Mouse (Mus musculus): ENCODE measurements around the gene Sema3f.
A peak's percentile ranks its signal among the peaks of the same experiment; 100 is the strongest.

Gene Sema3f

DNA sequence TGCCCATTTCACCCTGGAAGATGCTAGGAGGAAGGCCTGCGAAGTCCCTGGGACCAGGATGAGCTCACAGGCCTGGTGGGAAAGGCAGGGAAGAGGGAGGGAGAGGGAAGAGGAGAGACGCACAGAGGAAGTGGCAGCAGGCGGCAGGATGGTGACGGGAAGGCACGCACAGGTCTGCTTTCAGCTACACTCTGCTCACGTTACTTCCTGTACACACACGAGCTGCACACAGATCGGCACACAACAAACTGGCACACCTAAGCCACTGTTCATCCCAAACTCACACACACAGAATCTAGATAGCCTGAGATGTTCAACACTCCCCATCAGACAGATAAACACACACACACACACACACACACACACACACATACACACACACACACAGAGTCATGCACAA, 19.9 kb downstream of the Sema3f start:
- DNase-seq (ENCODE audit: low spot score in 2 of 2) = no peak

DNA sequence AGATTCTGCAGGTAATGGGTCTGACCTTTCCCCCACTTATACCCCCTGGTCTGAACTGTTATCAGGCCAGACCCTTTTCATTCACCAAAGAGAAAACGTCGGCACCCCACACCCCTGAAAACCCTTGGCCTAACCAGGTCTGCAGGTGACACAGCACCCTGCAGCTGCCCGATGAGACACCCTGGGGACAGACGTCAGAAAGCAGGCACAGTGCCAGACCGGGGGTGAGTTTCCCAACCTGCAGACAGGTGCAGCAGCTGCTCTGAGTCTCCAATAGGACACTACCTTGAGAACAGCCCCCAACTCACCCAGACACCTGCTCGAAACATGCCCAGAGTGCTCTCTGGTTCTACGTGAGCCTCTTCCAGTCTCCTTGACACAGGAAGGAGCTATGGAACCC, 21.3 kb downstream of the Sema3f start:
- no peak for DNase-seq (ENCODE audit: low spot score in 2 of 2)

DNA sequence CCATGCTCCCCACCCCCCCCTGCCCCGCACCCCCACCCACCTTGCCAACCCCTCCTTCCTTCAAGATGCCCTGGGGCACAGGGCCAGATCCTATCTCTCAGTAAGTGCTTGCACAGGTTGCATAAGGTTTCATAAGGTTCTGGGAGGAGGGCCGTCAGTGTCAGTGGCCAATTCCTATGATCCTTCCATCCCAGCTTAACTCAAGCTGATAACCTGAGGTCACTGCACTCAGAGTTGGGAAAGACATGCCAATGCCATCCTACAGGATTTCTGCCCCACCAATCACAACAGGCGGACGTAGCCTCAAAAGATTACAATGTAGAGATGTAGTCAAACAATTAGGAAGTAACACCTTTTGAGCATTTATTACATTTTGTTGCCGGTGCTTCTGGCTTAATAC, 21.9 kb downstream of the Sema3f start:
- DNase-seq (ENCODE audit: low spot score in 2 of 2) = no peak

DNA sequence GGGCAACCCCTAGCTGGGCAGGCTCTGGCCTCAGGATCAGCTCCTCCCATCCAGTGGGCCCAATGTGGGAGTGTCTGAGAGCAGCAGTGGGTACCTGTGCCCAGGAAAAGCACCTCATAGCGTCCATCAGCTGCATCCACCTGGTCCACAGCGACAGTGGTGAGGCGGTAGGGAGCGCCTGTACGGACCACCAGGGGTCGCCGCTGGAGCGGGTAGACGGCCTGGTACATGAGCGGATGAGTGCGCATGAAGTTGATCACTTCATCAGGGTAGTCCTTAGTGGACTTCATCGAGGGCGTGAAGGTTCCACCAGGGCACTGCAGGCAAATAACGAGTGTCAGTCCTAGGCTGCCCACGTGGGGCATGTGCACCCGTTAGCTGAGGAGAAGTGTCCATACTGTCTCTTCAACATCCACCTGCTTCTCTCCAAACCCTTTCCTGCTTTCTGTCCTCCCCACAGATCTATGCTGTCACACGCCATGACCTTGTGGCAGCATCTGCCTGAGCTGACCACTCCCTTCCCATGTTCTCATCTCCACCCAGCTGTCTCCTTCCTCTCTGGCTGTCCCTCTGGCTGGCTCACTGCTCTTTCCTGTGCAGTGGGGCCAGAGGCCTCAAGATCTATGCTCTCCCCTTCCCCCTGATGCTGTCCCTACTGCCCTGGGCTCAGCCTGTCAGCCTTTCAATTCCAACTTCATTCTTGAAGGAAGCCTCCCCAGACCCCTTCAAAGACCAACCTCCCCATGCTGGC, 24.9 kb downstream of the Sema3f start:
- DNase-seq (ENCODE audit: low spot score in 2 of 2) = no peak

DNA sequence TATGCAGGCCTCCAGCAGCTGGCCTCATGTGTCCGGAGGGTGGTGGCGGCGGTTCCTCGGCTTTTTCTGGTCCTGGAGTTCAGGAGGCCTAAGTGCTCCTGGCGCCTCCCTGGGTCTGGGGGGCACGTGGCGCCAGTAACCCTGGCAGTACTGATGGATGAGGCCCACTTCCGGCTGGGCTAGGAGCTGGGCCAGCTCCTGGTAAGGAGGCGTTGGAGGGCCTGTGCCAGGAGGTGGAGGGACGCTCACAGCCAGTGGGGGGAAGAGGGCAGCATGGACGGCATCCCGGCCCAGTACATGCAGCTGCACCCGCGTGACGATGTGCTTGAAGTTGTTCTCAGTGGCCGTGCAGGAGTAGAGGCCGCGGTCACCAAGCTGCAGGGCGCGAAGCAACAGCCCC, 27.9 kb downstream of the Sema3f start:
- DNase-seq (ENCODE audit: low spot score in 2 of 2) = no peak

DNA sequence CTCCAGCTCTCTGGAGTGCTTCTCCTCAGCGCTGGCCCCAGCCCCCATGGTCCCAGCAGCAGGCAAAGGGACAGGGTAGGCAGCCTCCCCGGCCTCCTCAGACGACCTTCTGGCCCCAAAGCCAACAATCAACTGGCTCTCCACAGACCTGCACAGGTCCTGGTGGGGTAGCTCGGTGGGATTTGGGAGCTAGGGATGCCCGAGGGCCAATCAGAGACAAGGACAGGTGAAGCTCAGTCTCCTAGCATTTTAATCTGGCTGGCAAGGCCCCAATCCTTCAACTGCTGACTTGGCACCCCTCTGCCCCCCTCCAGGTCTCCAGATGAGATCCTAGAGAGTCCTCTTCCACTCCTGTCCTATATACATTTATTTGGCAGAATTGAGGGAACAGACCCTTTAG, 30.8 kb downstream of the Sema3f start, which contains the start of gene Gnat1:
TSS of gene Gnat1 (minus strand) at position 212 of the 400 bp plus-strand sequence.
- no peak for DNase-seq (ENCODE audit: low spot score in 2 of 2)

DNA sequence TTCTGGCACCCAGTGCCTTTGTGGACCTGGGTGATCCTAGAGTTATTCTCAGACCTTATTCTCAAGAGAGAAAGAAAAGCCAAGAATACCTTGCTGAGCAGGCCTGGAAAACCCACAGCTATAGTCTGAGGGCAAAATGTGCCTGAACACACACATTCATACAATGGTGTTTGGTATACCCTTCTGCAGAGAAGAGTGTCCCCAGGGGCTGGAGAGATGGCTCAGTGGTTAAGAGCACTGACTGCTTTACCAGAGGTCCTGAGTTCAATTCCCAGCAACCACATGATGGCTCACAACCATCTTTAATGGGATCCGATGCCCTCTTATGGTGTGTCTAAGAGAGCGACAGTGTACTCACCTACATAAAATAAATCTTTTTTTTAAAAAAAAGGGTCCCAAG, 31.4 kb downstream of the Sema3f start:
- no peak for DNase-seq (ENCODE audit: low spot score in 2 of 2)

DNA sequence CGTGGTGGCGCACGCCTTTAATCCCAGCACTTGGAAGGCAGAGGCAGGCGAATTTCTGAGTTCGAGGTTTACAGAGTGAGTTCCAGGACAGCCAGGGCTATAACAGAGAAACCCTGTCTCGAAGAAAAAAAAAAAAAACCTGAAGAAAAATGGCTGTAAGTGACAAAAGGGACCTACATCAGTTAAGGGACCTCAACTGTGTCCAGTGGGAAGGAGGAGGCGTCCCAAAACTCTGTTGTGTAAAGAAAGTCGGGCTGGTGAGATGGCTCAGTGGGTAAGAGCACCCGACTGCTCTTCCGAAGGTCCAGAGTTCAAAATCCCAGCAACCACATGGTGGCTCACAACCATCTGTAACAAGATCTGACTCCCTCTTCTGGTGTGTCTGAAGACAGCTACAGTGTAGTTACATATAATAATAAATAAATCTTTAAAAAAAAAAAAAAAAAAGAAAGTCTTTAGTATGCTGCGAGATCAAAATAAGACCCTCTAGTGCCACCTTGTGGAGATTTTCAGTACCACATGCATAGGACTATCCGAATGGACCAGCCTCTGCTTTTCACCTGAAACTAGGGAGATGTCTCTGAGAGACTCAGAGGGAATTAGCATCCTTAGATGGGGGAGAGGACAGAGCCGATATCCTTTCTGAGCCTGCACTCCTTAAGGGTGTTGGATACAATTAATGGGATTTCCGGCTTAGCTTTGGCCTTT, 32.3 kb downstream of the Sema3f start:
- peak; percentile 74 to 90 for DNase-seq (ENCODE audit: low spot score in 2 of 2)

DNA sequence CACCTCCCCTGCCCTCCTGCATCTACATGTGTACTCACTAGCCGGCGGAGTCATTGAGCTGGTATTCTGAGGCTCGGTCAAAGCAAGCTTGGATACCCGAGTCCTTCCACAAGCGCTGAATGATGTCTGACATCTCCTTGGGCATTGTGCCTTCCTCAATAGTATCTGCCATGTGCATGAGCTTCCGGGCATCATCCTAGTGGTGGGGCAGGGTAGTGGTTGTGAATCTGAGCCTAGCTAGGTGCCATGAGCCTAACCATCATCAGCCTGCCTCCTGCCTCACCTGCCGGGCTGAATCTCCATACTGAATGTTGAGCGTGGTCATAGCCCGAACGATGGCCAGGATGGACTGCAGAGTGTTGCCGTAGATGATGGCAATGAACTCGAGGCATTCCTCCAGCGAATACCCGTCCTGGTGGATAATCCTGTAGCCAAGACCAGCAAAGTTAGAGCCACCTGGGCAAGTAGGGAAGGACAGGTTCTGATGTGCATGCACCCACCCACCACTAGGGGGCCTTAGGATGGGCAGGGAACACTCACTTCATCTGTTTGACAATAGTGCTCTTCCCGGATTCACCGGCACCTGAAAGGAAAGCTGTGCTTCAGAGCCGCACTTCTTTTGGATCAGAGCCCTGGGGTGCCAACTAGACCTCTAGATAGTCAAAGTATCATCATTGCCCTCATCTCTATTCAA, 33.0 kb downstream of the Sema3f start:
- DNase-seq (ENCODE audit: low spot score in 2 of 2) = no peak

DNA sequence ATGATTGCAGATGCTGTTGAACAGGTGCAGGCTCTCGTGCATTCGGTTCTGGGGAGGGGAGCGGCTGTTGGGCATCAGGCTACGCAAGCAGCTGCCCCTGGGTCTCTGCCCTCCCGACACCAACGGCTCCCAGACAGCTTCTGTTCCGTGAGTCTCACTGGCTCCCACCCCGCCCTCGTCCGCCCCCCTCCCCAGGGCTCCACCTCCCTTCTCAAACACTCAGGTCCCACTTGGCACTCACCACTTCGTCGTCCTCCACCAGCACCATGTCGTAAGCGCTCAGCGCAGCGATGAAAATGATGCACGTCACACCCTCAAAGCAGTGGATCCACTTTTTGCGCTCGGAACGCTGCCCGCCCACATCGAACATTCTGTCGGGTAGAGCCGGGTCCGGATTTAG, 34.0 kb downstream of the Sema3f start:
- no peak for DNase-seq (ENCODE audit: low spot score in 2 of 2)

DNA sequence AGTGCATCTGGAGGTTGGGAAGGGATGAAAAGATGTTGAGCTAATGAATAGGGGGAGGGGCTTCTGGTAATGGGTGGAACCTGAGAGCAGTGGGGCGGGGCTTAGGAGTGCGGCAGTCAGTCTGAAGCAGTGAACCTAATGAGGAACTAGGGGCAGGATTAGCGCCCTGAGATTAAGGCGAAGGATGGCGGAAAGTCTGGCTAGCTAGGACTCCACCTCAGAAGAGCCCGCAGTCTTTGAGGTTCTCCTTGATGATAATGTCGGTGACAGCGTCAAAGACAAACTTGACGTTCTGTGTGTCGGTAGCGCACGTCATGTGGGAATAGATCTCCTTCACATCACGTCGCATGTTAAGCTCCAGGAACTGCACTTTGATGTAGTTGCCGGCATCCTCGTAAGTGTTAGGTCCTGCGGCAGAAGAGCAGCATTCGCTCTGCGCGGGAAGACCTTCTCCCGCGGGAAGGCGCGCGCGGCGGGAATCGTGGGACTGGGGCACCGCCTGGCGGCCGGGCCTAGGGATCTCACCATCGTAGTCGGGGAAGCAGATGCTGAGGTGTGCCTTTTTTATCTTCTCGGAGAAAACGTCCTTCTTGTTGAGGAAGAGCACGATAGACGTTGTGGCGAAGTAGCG, 34.5 kb downstream of the Sema3f start:
- peak; percentile 67 to 74 for DNase-seq (ENCODE audit: low spot score in 2 of 2)

DNA sequence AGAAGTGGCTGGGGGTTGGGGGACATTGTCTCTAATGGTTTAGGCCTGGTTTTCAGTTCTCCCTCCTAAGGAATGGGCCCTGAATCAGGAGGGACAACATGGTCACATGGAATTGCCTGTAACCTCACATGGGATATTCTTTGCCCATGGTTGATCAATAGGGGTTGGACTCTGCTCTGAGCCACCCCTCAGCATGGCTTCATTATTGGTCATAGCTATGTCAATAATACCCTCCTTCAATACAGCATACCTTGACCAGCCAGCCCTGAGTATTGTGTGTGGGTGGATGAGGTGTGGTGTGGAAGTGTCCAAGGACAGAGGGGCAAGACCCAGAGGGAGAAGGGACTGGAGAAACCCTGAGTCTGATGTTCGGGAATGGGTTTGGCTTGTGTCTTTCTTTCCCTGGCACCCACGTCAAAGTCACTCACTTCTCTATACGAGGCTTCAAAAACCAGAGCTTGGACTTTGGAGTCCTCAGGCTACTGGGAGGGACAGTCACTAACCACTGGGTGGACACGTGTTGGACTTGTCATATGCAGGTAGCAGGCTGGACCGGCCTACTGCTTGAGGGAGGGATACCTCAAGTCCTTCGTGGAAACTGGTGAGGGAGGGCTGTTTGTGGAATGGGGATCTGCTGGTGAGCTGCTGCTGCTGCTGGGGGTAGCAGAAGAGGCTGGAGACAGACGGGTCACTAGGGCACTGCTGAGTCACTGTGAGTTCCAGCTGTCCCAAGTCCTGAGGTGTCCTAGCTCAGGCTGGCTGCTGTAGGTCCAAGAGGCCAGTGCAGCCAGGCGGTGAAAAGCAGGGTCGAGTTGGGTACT, 35.5 kb downstream of the Sema3f start:
- DNase-seq (ENCODE audit: low spot score in 2 of 2) = no peak

DNA sequence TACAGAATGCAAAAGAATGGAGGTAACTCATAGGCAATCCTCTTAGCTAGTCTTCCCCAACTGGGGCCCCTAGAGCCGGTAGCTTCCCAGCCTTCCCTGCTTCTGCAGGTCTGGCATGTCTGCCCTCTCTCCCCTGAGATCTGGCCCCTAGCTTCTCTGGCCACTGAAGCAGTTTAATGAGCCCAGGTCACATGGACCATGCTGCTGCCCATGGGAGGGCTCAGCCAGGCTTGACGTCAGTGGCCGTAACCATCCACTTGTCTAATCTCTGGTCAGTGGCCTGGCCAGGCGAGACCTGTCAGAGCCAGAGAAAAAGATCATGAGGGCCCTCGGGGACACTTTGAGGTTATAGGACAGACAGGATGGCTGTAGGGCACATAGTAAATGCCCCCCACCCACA, 40.0 kb downstream of the Sema3f start:
- no peak for DNase-seq (ENCODE audit: low spot score in 2 of 2)

DNA sequence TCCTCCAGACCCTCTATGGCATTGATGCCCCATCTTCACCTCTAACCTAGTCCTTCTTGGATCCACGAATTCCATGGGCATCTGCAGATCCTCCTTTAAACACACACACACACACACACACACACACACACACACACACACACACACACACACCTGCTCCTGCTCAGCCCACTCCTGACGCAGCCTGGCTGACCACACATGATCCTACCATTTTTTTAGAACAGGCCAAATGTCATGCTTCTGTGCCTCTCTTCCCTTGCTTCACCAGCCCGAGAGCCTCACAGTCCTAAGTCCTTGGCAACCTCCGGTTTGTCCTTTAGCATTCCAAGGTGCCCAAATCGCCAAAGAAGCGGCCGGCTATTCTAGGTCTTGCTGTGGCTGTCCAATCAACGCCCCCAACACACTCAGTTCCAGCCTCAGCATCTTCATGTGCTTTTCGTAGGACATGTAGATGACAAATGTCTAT, 40.8 kb downstream of the Sema3f start, which contains the start of gene Slc38a3:
TSS of gene Slc38a3 (minus strand) at position 51 of the 466 bp plus-strand sequence.
- no peak for DNase-seq (ENCODE audit: low spot score in 2 of 2)

DNA sequence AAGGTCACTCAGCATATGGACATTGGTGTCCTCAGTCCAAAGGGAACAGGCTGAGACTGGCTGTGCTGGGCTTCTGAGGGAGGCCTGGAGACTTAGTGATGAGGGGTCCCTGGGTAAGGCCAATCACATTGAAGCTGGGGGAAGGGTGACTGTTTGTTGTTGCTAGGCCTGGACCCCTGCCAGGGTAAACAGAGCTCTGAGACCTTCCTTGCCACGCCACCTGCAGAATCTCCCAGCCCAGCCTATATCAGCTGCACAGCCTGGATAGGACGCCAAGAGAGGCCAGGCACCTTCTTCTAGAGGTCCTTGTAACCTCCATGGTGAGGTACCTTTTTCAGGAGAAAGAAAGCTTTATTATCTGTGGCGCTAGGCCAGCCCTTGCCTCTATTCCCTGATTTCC, 41.4 kb downstream of the Sema3f start:
- no peak for DNase-seq (ENCODE audit: low spot score in 2 of 2)

DNA sequence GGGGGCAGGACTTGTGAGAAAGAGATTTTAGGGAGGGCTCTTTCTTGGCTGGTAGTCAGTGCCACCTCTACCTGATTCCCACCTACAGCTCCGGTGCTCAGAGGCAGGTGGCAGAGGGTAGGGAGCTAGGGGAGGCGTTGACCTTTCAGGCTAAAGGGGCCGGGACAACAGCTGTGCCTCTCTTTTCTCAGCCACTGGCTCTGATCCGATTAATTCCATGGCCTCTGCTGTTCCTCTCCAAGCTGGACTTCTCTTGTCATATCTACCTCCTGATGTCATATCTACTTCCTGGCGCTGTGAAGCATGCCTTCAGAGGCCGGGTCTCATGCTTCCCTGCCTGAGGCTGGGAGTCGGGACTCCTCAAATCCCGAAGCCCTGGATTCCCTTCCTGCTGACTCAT, 42.3 kb downstream of the Sema3f start:
- DNase-seq (ENCODE audit: low spot score in 2 of 2) = no peak

DNA sequence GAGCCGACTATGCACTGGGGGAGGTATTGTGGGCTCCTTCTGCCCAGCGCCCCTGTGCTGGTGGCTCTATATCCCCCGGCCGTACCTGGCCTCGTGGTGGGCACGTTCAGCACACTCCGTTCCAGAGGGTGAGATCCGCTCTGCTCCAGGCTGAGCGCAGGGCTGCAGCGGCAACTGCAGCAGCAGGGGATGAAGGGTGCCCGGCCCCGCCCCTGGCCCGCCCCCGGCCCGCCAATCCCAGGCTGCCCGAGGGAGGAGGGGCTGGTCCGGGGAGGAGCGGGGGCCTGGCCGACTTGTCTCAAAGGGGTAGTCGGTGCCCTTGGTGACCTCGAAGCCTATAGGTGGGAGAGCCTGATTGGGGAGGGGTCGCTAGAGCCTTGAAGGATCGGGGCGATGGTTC, 43.1 kb downstream of the Sema3f start:
- DNase-seq (ENCODE audit: low spot score in 2 of 2) = no peak

DNA sequence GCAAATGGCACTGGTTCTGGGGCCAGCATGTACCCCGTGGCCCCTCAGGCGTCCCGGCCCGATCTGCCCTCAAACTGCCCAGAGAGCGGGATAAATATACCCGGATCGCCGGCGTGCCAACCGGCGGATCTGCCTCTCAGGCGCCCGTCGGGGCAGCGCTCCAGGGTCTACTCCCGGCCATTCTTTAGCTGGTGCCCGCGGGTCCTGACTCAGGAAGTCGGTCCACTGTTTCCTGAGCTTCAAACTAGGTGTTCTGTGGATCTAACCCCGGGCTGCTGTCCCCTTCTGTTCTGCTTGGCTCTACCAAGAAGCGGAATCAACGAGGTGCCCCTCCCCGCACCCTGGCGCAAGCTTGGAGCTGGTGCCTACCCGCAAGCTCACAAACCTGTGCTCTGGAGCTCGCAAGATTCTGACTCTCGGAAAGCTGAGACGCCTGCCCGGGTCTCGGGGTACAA, 43.5 kb downstream of the Sema3f start:
- no peak for DNase-seq (ENCODE audit: low spot score in 2 of 2)

DNA sequence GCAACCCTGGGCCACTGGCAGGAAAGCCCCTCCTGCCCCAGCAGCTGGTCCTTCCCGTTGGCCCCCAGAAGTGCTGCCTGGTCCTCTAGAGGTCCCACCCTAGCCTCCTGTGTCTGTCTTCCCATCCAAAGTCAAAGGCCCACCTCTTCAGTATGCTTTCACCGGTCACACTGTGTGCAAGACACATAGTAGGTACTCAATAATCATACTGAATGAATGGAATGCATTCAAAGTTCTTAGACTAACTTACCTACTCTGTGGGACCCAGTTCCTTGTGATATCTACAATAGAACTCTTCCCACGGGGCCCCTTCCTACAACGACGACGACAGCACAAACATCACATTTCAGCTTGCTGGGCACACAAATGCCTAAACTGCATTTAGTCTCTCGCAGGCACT, 45.0 kb downstream of the Sema3f start:
- DNase-seq (ENCODE audit: low spot score in 2 of 2) = no peak

DNA sequence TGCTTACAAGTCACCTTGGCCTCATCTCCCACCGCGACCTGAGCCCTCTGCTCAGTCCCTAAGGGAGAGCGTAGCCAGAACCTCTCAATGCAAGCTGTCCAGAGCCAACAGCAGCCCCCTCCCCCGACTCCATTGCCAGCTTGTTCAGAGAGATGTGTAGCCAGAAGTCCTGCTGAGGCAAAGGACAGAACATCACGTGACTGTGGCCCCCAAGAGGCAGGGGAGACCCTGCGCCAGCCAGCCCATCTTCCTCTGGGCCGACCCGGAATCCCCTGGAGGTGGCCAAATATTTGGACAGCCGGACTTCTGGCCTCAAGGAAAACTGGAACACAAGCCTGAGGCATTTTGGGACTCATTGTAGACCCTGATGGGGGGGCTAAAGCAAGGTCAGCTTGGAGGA, 46.8 kb downstream of the Sema3f start:
- DNase-seq (ENCODE audit: low spot score in 2 of 2) = no peak

DNA sequence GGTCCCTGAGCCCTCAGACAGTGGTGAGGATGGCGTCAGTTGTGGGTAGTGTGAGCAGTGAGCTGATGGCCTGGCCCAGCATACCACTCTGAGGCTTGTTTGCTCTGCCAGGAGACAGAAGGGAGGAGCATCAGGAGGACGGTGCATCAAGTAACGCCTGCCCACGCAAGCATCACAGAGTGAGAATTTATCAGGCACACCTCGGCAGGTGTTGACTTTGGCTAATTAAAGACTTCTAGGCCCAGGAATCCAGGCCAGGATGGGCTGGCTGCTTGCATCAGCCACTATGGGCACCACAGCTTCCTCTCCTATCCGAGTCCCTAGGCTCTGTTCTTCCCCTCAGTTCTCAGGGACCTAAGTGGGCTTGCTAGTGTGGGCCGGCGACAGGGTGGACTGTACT, 47.9 kb downstream of the Sema3f start:
- DNase-seq (ENCODE audit: low spot score in 2 of 2) = no peak

All from frontal cortex, postnatal 36 days (tissue).